Mouse (Mus musculus) brain, embryonic 14.5 days (tissue): ENCODE results near the gene Dnhd1.

Experiments
- CTCF ChIP-seq: fragments of 200-500 bp; IDR thresholded peaks from 2 replicates; pipeline ENCODE4 v1.5.1; 2012; ENCODE audit warnings: inconsistent platforms, mild to moderate bottlenecking, moderate library complexity, borderline replicate concordance; ENCODE audit not compliant: insufficient read depth, insufficient read length; ENCODE audit errors: extremely low read depth
- POLR2A ChIP-seq: fragments of 200-500 bp; IDR thresholded peaks from 2 replicates; pipeline ENCODE4 v1.6.1; 2012; ENCODE audit warnings: mild to moderate bottlenecking, inconsistent platforms, borderline replicate concordance; ENCODE audit not compliant: poor library complexity, insufficient read depth, insufficient read length, severe bottlenecking; ENCODE audit errors: extremely low read depth

- TF ChIP-seq CTCF = no peak
- TF ChIP-seq POLR2A = no peak
These were observed 16.2 kb upstream of the Dnhd1 start for GRCm38 (mm10) chr7:105634272-105634920.
